Mouse (Mus musculus): ENCODE data around the gene Psmb11. TPM values are rescaled to one million over a fixed set of nuclear protein-coding genes. Genes with fewer than 3 reads are reported as not detected.

Gene Psmb11
- total RNA-seq (2012; rRNA removed): 0.11 TPM in 1 of 2 replicates, not detected in the other

DNA sequence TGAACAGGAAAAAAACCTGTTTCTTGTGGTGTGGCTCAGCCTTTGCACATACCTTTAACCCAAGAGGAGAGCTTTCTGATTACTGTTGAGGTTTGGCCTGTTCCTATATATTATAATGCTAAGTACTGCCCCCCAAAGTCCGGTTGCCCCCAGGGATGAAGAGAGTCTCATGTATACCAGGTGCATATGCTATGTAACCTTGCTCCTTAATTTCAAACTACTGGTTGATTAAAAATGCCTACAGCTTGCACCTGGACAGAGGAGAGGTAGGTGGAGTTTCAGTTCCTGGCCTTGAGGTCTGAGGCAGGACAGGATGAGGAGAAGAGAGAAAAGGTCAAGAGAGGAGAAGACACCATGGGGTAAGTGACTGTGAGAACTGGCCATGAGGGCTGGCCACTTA lies at the start of gene Psmb11:
Gene Psmb11, plus strand, starts transcription at position 301 of the 400 bp plus-strand sequence.
- H3K27ac ChIP-seq (ENCODE audit: insufficient read depth, low read depth, low read length, poor library complexity, severe bottlenecking): no peak within 1 kb of the TSS
- H3K9me3 ChIP-seq (ENCODE audit: control insufficient read depth, insufficient read depth, low read depth, low read length): no peaks in the 10 kb centered on the region
- no peak within 1 kb of the TSS for H3K4me3 ChIP-seq (ENCODE audit: insufficient read depth in 1 of 2, low read depth in 1 of 2, low read length in 2 of 2, poor library complexity in 1 of 2, severe bottlenecking in 1 of 2)
- in situ Hi-C loops (cut with MboI; ENCODE audit: low sequenced_read_pairs in 2 of 2, unreplicated experiment in 2 of 2): no loop called here
- peaks cover 3% of the 10 kb centered on the region for H3K36me3 ChIP-seq (ENCODE audit: control insufficient read depth, insufficient read depth, low read length, poor library complexity, severe bottlenecking)
- TF ChIP-seq HCFC1 (IDR thresholded peaks at IDR 0.05; ENCODE audit: borderline replicate concordance, insufficient read depth, low read length) (no peak), MAFK (IDR thresholded peaks at IDR 0.05; ENCODE audit: insufficient read depth, low read depth, low read length) (no peak), ZC3H11A (IDR thresholded peaks at IDR 0.05; ENCODE audit: borderline replicate concordance, low read depth, low read length) (no peak), ZNF384 (IDR thresholded peaks at IDR 0.05; ENCODE audit: low read depth, low read length) (no peak), CHD2 (IDR thresholded peaks at IDR 0.05; ENCODE audit: low read depth, low read length) (no peak)
- peaks cover 0 to 5% of the 10 kb centered on the region in 2 experiments; a peak in 1 of 4 replicates for H3K4me1 ChIP-seq (ENCODE audit: control insufficient read depth in 2 of 2, insufficient read depth in 2 of 2, low read length in 2 of 2, poor library complexity in 1 of 2)
- no peak for DNase-seq (ENCODE audit: low read depth, low spot score)
- H3K9ac ChIP-seq (ENCODE audit: insufficient read depth, low read depth, low read length, poor library complexity, severe bottlenecking): no peak within 1 kb of the TSS

DNA sequence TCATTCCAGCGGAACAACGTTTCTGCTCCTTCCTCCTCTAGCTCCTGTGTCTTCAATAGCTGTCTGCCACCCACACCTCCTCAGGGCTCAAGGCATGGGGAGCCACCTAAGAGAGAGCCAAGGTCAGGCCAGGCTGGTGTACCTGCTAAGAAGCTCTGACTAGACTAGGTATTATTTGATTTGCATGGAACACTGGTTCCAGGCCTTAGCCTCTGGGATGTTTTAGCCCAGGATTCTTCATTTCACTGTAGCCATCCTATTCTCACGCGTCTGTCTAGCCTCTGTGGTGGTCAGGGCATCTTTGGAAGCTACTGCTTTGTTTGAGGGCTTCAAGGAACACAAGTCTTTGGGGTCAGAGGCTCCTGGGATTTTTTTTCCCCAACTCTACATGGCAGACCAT lies 49.1 kb upstream of the Psmb11 start:
- Histone ChIP-seq H3K36me3 (ENCODE audit: control insufficient read depth, insufficient read depth, low read length, poor library complexity, severe bottlenecking) (peaks cover 76% of the 10 kb centered on the region), H3K9me3 (ENCODE audit: control insufficient read depth, insufficient read depth, low read depth, low read length) (no peaks in the 10 kb centered on the region), H3K4me3 (ENCODE audit: insufficient read depth in 1 of 2, low read depth in 1 of 2, low read length in 2 of 2, poor library complexity in 1 of 2, severe bottlenecking in 1 of 2) (peak overlapping the region; percentile 32 to 85; a peak in 3 of 4 replicates), H3K4me1 (ENCODE audit: control insufficient read depth in 2 of 2, insufficient read depth in 2 of 2, low read length in 2 of 2, poor library complexity in 1 of 2) (peaks cover 5 to 24% of the 10 kb centered on the region in 2 experiments), H3K9ac (ENCODE audit: insufficient read depth, low read depth, low read length, poor library complexity, severe bottlenecking) (peak overlapping the region; percentile 74; the same call in 1 of the 2 replicates), H3K27ac (ENCODE audit: insufficient read depth, low read depth, low read length, poor library complexity, severe bottlenecking) (peak overlapping the region; percentile 99)
- DNase-seq (ENCODE audit: low read depth, low spot score): no peak
- in situ Hi-C loops (cut with MboI; ENCODE audit: low sequenced_read_pairs in 2 of 2, unreplicated experiment in 2 of 2): no loop called here
- TF ChIP-seq CHD2 (IDR thresholded peaks at IDR 0.05; ENCODE audit: low read depth, low read length) (no peak), MAFK (IDR thresholded peaks at IDR 0.05; ENCODE audit: insufficient read depth, low read depth, low read length) (no peak), ZNF384 (IDR thresholded peaks at IDR 0.05; ENCODE audit: low read depth, low read length) (no peak), ZC3H11A (IDR thresholded peaks at IDR 0.05; ENCODE audit: borderline replicate concordance, low read depth, low read length) (no peak), HCFC1 (IDR thresholded peaks at IDR 0.05; ENCODE audit: borderline replicate concordance, insufficient read depth, low read length) (no peak)

DNA sequence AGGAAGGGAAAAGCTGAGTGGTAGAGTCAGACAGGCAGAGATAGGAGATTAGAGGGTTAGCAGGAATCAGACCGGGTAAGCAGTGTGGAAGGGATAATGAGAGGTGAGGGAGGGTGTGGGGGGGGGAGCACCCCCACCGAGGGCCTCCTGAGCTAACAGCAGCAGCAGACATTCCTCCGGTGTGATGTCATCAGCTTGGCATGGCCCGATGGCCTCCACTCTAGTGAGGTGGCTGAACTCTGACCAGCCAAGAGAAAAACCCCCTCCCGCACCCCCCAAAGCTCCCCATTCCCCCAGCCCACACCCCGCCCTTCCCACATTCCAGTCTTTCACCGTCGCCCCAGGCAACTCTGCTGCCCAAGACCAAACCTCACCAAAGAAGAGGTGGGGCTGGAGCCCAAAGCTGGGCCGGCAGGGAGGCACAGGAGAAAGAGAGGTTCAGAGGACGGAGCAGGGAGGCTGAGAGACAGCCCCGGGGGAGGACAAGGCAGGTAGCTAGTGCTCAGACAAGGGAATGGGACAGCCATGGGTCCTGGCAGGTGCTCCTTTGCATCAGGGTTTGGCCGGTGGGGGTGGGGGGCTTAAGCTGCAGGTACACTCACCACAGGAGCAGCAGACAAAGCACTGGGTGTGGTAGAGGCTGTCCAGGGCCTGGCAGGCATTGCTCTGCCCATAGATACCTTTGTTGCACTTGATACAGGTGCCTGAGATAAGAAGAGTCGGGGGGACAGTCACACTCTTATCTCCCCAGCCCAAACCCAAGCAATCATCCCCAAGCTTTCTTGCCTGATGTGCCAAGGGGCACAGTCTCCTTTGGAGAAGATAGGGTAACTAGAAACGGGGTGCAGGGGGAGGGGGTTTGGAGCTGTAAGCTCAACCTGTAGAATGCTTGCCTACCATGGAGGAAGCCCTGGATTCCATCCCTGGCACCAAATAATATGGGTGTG lies 48.2 kb upstream of the Psmb11 start:
- Histone ChIP-seq H3K9ac (ENCODE audit: insufficient read depth, low read depth, low read length, poor library complexity, severe bottlenecking) (peak overlapping the region; percentile 96), H3K9me3 (ENCODE audit: control insufficient read depth, insufficient read depth, low read depth, low read length) (no peaks in the 10 kb centered on the region), H3K27ac (ENCODE audit: insufficient read depth, low read depth, low read length, poor library complexity, severe bottlenecking) (peak overlapping the region; percentile 99), H3K36me3 (ENCODE audit: control insufficient read depth, insufficient read depth, low read length, poor library complexity, severe bottlenecking) (peaks cover 71% of the 10 kb centered on the region), H3K4me1 (ENCODE audit: control insufficient read depth in 2 of 2, insufficient read depth in 2 of 2, low read length in 2 of 2, poor library complexity in 1 of 2) (peaks cover 5 to 24% of the 10 kb centered on the region in 2 experiments), H3K4me3 (ENCODE audit: insufficient read depth in 1 of 2, low read depth in 1 of 2, low read length in 2 of 2, poor library complexity in 1 of 2, severe bottlenecking in 1 of 2) (peak overlapping the region; percentile 68 to 85)
- TF ChIP-seq MAFK (IDR thresholded peaks at IDR 0.05; ENCODE audit: insufficient read depth, low read depth, low read length) (no peak), ZC3H11A (IDR thresholded peaks at IDR 0.05; ENCODE audit: borderline replicate concordance, low read depth, low read length) (no peak), CHD2 (IDR thresholded peaks at IDR 0.05; ENCODE audit: low read depth, low read length) (no peak), HCFC1 (IDR thresholded peaks at IDR 0.05; ENCODE audit: borderline replicate concordance, insufficient read depth, low read length) (no peak), ZNF384 (IDR thresholded peaks at IDR 0.05; ENCODE audit: low read depth, low read length) (no peak)
- in situ Hi-C loops (cut with MboI; ENCODE audit: low sequenced_read_pairs in 2 of 2, unreplicated experiment in 2 of 2): no loop called here
- DNase-seq (ENCODE audit: low read depth, low spot score): peak; percentile 65

DNA sequence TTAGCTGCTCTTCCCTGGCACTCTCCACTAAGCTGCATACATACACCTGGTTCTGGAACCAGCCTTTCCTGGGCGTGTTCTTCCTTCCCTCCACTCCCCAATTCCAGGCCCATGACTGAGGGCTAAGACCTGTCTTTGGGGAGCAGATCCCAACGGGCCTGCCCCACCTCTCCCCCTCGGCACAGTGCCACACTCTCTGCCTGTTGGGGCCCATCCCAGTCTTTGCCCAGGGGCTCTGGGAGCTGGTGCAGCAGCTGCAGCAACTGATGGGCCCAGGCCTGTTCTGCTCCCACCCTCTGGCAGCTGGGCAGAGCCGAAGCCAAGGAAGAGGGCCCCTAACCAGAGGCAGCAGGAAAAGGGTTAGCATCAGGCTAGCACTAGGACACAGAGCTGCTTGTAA lies 47.0 kb upstream of the Psmb11 start:
- H3K9ac ChIP-seq (ENCODE audit: insufficient read depth, low read depth, low read length, poor library complexity, severe bottlenecking): peak overlapping the region; percentile 96
- H3K4me3 ChIP-seq (ENCODE audit: insufficient read depth in 1 of 2, low read depth in 1 of 2, low read length in 2 of 2, poor library complexity in 1 of 2, severe bottlenecking in 1 of 2): peak overlapping the region; percentile 68 to 85
- H3K27ac ChIP-seq (ENCODE audit: insufficient read depth, low read depth, low read length, poor library complexity, severe bottlenecking): peak overlapping the region; percentile 99
- peaks cover 61% of the 10 kb centered on the region for H3K36me3 ChIP-seq (ENCODE audit: control insufficient read depth, insufficient read depth, low read length, poor library complexity, severe bottlenecking)
- peaks cover 5 to 24% of the 10 kb centered on the region in 2 experiments for H3K4me1 ChIP-seq (ENCODE audit: control insufficient read depth in 2 of 2, insufficient read depth in 2 of 2, low read length in 2 of 2, poor library complexity in 1 of 2)
- DNase-seq (ENCODE audit: low read depth, low spot score): no peak
- in situ Hi-C loops (cut with MboI; ENCODE audit: low sequenced_read_pairs in 2 of 2, unreplicated experiment in 2 of 2): no loop called here
- H3K9me3 ChIP-seq (ENCODE audit: control insufficient read depth, insufficient read depth, low read depth, low read length): no peaks in the 10 kb centered on the region
- TF ChIP-seq CHD2 (IDR thresholded peaks at IDR 0.05; ENCODE audit: low read depth, low read length) (no peak), ZC3H11A (IDR thresholded peaks at IDR 0.05; ENCODE audit: borderline replicate concordance, low read depth, low read length) (no peak), ZNF384 (IDR thresholded peaks at IDR 0.05; ENCODE audit: low read depth, low read length) (no peak), HCFC1 (IDR thresholded peaks at IDR 0.05; ENCODE audit: borderline replicate concordance, insufficient read depth, low read length) (no peak), MAFK (IDR thresholded peaks at IDR 0.05; ENCODE audit: insufficient read depth, low read depth, low read length) (no peak)

Data from ES-E14 (cell line).